Mouse (Mus musculus) liver, embryonic 14.5 days (tissue): ENCODE data around the gene Mad1l1.

Source experiments
- CTCF ChIP-seq: IDR thresholded peaks from 2 replicates; pipeline ENCODE4 v1.5.1; 2016; ENCODE audit warnings: antibody characterized with exemption, low read depth, control low read depth
- EP300 ChIP-seq: IDR thresholded peaks from 2 replicates; pipeline ENCODE4 v1.6.1; 2016; ENCODE audit warnings: antibody characterized with exemption, low read depth

DNA sequence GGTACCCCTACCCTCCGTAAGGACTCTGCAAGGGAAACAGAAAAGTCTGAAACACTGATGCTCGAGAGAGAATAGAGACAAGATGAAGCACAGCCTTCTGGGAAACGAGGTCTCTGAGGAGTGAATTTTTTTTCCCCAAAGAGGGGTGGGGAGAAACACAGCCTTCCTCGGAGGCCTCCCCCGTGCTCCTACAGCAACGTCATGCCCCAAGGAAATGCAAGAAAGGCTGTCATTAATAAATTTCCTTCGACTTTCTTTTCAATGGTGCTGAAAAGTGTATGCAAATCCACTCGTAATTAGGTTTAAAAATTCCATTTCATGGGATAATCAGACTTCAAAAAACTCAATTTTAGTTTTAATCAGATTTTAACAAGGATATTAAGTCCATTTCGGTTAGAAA is 41.1 kb downstream of the Mad1l1 start:
- TF ChIP-seq CTCF (no peak), EP300 (no peak)
